Mouse (Mus musculus): Measurements from ENCODE around the gene Hoxa3. TPM values are rescaled to one million over a fixed set of nuclear protein-coding genes. Genes with fewer than 3 reads are reported as not detected.

The Hoxa3 gene
- polyA plus RNA-seq (2015; fragmentation: Nextera tagmentation; extraction: Ambion mirVana): 1.3 TPM in 2 replicates

DNA sequence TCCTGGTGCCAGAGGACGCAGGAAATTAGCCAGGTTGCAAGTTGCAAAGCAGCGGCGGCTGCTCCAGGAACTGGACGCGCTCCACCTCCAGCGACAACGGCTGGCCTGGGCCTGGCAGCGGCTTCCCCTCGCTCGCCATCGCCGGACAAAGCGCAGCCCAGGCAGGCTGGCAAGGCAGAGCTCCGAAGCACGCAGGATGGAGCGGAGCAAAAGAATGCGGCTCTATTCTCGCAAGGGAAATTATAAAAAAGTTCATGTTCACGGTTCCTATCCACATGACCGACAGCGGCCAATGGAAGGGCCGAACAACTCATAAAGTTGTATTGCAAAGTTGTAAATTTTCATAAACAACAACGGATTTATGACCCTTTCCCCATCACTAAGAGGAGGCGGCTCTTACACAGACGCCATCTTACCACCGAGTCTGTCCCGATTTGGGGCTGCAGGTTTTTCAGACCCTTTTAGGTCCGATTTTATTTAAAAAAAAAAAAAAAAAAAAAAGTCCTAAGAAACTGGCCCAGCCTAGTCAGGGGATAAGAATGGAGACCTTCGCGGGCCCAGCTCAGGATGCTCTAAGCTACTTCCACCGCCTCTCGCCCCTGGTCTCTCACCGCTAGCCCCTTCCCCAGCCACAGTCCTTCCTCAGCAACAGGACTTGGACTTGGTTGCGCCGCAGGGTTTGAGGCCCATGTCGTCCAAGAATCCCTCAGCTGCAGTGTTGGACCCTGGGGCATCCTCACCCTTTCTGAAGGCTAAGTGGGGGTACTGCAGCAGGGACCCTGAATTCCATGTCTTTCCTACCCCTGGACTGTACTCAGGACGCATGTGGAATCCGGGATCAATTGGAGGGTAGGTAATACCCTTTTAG is at the start of gene Hoxa3, which contains the start of gene Gm28308:
Gene Hoxa3 (minus strand): TSS at position 218 of the 868 bp plus-strand sequence.
Gene Gm28308 (minus strand): TSS at position 221 of the 868 bp plus-strand sequence.

DNA sequence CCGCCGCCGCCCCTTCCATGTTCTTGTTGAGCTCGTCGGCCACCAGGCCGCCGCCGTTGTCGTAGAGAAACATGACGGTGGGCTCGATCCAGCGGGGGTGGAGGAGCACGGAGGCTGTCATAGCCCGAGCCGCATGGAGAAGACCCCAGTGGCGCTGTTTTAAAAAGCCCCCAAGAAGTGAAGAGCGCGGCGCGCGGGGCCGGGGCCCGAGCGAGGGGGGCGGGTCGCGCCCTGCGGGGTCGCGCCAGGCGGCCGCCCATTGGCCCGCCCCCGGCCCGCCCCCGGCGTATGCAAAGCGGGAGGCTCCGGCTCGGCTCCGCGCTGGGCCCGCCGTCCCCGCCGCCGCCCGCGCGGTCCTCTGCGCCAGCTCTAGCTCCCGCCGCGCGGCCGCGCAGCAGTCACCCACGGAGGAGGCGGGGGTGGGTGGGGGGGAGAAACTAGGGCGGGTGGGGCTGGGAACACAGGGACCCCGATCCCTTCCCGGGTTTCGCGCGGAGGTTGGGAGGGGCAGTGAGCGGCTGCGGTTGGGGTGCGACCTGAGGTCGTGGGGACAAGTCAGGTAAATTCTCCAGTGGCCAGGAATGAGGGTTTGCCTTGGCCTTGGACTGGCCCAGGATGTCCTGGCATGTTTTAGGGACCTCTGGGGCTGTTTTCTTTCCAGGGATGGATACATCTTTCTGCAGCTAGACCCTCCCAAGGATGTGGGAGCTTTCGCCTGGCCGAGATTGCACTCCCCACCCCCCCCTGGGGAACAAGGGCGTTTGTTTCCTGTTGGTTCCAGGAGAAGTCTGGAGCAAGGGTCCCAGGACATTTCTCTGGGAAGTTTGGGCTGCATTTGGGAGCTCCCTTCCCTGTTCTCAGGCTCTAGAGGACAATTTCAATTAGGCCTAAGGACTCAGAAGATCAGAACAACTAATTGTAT is 47.8 kb upstream of the Hoxa3 start, which contains the start of gene Hoxa13:
Gene Hoxa13 (minus strand): TSS at position 227 of the 922 bp plus-strand sequence.

DNA sequence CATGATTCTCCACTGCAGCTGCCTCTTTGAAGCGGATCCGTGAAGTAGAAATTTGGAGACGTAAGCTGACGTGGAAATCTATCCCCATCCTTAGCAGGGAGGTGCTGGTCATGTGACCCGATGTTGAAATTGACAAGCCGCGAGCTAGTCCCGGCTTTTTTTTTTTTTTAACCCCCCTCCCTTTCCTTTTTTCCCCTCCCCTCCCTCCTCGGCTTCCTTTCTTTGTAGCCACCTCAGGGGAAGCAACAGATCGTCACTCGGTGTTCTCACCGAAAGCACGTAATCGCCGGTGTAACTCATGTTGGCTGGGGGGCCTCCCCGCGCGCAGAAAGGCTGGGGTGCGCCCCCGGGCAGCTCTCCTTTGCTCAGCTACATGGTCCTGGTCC is 32.6 kb upstream of the Hoxa3 start, which contains the start of gene Hoxa11:
Gene Hoxa11 (minus strand): TSS at position 54 of the 386 bp plus-strand sequence.

DNA sequence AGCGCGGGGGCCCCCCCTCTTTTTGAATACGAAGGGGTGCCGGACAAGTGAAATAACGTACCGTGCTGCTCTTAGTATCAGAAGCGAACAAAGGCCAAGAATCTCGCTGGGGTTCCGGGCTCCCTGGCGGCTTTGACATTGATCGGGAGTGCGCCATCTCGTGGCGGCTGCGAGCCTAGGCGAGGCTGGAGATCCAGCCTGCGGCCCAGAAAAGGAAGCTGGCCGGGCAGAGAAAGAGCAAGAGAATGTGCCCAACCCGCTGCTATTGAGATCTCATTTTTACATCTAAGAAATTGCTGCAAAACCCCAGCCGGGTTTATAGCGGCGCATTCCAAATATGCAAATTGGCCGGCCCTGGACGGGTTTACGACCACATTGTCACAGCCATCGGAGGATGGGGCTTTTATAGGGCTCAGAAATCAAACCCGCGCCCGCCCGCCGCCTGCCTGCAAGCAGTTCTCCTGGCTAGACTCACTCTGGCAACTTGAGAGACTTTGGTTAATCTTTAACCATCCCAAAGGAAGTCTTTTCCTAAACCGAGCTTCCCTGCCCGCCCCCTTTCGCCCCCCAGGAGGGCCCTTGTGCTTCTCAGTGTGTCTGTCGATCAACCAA is 27.4 kb upstream of the Hoxa3 start, which contains the start of gene Hoxa10:
Gene Hoxa10 (minus strand): TSS at position 466 of the 612 bp plus-strand sequence.

DNA sequence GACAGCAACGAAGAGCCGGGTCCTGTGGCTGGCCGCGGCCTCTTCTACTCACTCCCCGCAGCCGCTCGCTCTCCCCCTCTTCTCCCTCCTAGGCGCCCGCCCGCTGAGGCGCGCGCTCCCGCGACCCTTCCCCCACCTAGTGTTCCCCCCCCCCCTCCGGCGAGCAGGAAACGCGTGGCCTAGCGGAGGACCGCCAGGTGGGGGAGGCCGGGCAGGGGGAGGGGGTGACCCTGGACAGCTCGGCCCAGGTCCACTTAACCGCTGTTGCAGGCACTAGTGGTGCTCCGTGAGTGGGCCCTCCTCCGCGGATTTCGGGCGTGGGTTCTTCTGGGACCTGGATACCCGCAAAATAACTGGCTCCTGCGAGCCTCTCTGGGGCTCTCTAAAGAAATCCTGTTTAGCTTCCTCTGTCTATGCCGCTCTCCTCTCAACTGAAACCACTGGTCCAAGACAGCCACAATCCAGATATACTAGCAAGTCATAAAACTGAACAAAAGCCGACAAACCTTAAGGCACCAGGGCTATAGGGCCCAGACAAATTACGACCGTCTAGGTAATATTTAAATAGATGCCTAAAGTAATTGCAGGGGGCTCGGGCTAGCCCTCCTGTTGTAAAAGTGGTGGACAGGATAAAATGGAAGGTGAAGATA is 17.5 kb upstream of the Hoxa3 start, which contains the start of gene Hoxa9:
Gene Hoxa9 (minus strand): TSS at position 574 of the 650 bp plus-strand sequence.

DNA sequence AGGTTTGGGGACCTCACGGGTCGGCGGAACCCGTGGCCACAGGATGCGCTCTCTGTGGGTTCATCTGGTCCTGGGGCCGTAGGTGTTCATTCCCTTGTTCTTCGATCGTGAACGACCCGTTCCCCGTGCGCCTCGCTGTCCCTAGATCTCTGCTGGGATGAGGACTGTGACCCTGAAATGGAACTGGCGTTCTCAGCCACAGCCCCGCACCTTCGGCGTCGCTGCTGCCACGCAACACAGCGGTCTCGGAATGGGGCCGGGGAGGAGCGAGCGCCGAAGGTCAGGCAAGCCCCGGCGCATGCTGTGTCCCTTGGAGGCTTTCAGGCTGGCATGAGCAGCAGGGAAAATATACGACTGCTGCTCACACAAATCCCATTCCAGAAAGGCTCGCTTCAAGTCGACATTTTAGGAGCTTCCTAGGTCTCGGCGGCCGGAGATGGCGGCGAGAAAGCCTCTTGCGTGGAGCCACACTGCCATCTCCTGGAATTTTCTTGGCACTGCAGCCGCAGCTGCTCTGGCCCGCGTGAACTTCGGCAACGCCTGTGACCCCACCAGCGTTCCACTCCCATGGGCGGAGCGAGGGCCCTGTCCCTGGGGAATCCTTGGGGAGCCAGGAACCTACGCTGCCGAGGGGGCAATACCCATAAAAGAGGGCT is 8.3 kb upstream of the Hoxa3 start, which contains the start of gene Hoxa7:
Gene Hoxa7 (minus strand): TSS at position 518 of the 656 bp plus-strand sequence.

DNA sequence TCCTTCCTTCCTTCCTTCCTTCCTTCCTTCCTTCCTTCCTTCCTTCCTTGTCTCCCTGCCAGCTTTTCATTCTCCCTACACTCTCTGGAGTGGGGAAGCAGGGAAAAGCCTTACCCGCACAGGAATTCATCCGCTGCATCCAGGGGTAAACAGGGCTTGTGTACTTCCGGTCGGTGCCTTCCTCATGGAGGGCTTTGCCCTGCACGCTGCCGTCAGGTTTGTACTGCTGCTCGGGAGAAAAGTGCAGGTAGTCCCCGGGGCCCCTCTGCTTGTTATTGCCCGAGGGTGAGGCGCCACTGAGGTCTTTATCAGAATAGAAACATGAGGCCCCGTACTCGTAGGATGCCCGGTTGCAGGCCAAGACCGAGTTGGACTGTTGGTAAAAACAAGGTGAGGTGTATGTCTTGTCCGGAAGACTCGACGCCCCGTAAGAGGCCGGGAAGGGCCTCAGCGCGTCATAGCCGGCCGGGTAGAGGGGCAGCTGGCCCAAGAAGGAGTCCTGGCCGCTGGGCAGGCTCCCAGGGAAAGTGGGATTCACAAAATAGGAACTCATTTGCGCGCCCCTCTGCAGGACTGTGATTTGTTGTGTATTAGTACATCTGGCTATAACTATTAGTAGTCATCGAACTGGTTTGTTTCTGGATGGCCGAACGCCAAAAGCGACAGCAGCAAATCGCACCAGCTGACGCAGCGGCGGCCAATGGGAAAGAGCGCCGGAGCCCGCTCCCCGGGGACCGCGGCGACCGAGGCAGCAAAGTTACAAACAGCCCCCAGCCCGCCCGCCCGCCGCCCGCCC is 4.9 kb downstream of the Hoxa3 start, which contains the start of gene Hoxa6:
Gene Hoxa6 (minus strand): TSS at position 651 of the 796 bp plus-strand sequence.

DNA sequence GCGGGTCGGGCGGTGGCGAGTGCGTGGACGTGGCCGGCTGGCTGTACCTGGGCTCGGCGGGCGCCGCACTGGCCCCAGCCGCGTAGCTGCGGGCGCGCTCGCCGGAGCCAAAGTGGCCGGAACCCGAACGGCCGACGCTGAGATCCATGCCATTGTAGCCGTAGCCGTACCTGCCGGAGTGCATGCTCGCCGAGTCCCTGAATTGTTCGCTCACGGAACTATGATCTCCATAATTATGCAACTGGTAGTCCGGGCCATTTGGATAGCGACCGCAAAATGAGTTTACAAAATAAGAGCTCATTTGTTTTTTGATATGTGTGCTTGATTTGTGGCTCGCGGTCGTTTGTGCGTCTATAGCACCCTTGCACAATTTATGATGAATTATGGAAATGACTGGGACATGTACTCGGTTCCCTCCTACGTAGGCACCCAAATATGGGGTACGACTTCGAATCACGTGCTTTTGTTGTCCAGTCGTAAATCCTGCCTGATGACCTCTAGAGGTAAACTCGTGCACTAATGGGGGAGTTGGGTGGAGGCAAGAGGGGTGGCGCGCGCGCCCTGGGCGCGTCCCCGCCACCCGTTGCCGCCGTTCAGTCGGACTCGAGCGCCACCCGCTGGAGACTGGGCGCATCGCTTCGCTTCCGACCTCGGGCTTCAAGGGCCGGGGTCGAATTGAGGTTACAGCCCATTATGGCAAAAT is 8.9 kb downstream of the Hoxa3 start, which contains the start of gene Hoxa5:
Gene Hoxa5 (minus strand): TSS at position 538 of the 703 bp plus-strand sequence.

DNA sequence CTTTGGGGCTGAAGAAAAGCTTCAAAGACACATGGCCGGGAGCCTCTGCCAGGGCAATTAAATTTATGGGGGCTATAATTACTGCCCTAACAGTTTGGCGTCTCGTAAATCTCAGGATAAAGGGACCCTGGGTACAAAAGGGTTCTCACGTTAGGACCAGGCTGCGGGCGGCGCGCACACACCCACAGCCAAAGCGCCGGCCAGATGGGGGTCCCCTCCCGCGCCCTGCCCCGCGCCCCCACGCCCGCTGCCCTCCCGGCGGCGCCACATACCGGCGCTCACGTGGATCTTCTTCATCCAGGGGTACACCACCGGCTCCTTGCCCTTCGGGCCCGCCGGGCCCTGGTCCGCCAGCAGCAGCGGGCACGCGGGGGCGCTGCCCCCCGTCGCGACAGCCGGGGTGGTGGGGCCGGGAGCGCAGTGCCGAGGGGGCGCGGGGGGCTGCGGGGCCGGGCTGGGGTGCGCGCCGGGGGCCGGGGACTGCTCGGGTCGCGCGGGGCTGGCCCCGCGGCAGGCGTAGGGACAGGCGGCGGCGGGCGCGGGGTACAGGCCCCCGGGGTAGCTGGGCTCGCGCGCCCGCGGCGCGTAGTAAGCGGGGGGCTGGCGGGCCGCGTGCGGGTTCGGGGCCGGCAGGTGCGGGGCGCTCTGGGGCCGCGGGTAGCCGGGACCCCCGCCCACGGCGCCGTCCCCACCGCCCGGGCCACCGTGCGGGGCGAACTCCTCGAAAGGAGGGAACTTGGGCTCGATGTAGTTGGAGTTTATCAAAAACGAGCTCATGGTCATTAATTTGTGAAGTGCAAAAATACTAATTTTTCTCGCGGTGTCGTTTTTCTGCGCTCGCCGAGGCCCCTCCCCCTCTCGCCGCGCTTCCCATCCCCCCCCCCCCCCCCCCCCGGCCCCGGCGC is 22.0 kb downstream of the Hoxa3 start, which contains the start of gene Hoxa4:
Gene Hoxa4 (minus strand): TSS at position 848 of the 905 bp plus-strand sequence.

DNA sequence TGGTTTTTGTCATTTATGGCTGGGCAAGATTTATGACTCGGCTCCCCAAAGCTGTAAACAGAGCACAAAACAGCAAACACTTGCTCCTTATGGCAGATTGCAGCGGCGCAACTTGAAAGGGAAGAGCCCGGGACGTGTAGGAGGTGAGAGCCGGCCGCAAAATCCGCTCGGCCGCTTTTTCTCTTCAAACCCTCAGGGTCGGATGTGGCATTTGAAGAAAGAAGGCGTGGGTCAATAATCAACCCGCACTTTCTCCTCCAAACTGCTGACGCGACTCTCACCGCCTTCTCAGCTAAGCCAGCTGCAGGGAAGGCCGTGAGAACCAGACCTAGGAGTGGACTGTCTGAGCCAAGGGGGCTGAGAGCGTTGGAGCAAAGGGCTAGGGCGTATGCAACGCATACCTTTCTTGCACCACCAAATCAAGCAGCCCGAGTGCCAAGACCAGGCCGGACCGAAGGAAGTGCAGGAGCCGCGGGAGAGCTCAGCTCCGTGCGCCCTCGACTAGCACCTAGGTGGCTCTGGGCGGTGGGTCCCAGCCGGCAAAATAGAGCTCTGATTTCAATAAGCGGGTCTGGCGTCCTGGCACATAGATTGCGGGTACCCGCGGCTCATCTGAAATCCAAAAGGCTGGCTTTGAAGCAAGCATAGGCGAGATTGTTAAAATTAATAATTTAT is 35.9 kb downstream of the Hoxa3 start, which contains the start of gene 5730596B20Rik:
Gene 5730596B20Rik (plus strand): TSS at position 438 of the 675 bp plus-strand sequence.

DNA sequence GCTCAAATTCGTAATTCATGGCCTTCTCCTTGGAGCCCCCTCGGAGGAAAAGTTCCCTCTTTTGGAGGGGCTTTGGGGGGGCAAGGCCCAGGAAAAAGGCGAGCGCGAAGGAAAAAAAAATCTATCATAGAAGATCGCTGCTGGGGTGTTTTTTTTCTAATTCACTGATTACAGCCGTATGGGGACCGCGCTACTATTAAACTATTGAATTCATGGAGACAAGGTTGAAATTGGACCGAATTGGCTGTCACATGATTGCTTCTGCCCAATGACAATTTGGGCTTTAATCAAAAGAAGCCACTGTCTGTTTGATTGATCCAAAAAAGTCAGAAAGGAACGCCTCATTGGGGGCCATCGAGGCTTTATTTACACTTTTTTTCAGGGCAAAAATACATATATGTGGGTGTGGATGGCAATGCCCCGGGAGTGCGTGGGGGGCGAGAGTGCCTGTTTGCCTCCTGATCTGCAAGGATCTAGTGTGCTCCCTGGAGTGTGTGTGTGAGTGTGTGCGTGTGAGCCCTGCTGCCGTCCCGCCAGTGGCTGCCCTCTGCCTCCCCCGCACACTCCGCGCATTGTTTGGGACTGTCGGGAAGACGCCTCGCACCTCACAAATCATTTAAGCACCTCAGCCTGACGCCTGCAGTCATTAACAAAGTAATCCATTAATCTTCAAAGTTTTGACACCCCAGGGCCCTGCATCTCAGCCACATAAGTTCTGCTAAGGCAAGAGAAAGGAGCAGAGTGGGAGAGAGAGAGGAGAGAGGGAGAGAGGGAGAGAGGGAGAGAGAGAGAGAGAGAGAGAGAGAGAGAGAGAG is 48.3 kb downstream of the Hoxa3 start, which contains the start of gene Hoxa2:
Gene Hoxa2 (minus strand): TSS at position 206 of the 815 bp plus-strand sequence.

DNA sequence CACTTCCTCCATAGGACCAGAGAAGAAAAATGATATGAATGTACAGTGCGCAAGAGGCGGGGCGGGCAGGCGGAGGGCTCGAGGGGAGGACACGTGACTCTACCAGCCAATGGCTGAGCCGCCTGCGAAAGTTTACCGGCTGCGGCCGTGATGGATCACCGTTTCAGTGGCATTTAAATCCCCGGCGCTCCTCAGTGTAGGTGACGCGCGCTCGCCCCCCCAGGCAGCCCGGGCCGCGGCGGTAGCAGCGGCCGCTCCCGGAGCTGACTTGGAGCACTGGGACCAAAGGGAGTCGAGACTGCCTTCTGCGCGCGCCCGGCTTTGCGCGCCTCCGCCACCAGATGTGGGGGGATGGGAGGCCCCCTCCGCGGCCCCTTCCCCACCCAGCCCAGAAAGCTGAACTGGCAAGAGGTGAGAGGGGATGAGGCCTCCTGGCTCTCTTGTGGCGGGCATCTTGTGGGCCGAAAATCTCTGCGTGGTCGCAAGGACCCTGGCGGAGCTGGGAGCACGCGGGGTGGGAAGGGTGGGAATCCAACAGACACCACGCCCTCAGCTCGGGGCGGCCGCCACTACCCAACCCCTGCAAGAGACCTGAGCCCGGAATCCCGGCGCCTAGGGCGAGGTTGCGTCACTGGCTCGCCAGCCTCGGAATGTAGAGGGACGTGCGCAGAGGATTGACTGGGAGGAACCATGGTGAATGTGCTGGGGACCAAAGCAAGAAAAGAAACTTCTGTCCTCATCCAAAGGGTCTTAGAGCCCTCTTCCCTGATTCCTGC is 54.7 kb downstream of the Hoxa3 start, which contains the start of gene Hoxa1:
Gene Hoxa1 (minus strand): TSS at position 42 of the 776 bp plus-strand sequence.

